Mouse (Mus musculus) spleen, adult 10 weeks (tissue): ENCODE results near the gene Wars. TPM values are rescaled to one million over a fixed set of nuclear protein-coding genes. Genes with fewer than 3 reads are reported as not detected.

Experiments
- polyA plus RNA-seq: library from polyadenylated mRNA; stranded (reverse); fragments of 350-450 nt; fragmentation: Illumina TruSeq; extraction: RNeasy Lipid Tissue Mini Kit (QIAGEN cat#74804); gene quantifications from one replicate; pipeline ENCODE4 v1.2.3, GENCODE M21; 2015; ENCODE audit warnings: low replicate concordance; ENCODE audit not compliant: insufficient read depth

The Wars gene
- polyA plus RNA-seq = 33.8 TPM

GRCm38 (mm10) chr12:108893715-108894431 is at the start of gene Wars:
Gene Wars (minus strand): TSS chr12:108894174.

DNA sequence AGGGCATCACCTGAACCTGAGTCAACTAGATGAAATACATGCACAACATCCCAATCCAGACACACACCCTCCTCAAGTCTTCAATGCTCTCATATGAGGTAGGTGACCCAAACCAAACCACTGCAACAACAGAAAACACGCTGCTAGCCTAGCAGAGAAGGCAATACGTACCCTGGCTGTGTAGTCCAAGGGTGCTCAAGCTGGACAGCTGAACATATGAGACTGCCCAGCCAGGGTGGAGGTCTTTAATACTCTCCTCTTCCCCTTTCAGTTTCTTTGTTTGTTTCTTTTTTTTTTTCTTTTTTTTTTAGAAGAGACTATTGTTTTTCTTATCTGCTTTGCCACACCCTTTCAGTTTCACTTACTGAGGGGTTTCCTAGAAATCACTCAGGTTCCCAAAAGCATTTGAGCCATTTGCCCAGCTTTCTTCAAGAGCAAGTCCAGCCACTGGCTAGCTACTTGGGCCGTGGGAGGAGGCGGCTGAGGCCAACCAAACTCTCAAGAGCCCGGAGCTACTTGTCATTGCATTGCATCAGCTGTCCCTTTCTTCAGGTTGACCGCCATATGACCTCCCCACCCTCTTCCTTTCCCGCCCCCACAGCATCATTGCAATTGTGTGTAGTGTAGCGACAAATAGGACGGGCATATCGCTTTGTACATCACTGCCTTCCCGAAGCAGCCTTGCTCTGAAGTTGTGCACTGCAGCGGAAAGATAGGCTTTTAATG is 822 bp downstream of the Wars start, which contains the start of gene Wdr25:
Gene Wdr25, plus strand, starts transcription at position 643 of the 726 bp plus-strand sequence.

DNA sequence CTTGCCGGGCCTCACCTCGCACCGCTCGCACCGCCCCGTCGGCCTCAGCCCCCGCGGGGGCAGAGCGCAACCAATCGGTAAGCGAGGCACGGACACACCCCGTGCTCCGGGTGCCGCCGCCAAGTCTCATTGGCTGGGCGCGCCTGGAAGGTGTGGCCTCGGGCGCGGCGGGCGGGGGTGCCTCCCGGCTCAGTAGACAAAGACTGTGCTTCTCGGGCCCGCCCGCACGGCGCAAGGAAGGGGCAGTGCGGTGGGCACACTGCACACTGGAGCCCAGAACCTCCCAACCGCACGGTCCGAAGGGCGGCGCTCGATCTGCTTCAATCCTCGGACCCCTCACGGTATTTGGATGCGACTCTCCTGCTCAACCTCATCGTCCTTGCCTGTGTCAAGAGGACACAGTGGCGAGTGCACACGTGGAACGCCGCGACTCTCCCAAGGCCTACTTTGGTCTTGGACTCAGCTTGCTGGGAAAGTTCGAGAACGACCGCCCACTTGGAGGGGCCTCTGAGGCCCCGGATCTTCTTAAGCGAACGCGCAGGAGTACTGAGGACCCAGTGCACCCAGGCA is 58.0 kb downstream of the Wars start, which contains the start of the genes Slc25a29 and Slc25a47:
Gene Slc25a29, minus strand, starts transcription at position 44 of the 570 bp plus-strand sequence.
Gene Slc25a47, plus strand, starts transcription at position 207 of the 570 bp plus-strand sequence.

Other genes with a start within 250 kb of the Wars start
- not detected for gene Degs2, start 191.9 kb downstream of the Wars start, polyA plus RNA-seq
- 67.4 TPM for gene Yy1, start 101.2 kb downstream of the Wars start, polyA plus RNA-seq
- gene Slc25a29, start 58.3 kb downstream of the Wars start, polyA plus RNA-seq = 1.9 TPM
- gene Slc25a47, start 58.1 kb downstream of the Wars start, polyA plus RNA-seq = 1.4 TPM
- 2.6 TPM for gene Wdr25, start 543 bp downstream of the Wars start, polyA plus RNA-seq
- 2.0 TPM for gene Begain, start 174.0 kb upstream of the Wars start, polyA plus RNA-seq